ENCODE assay signal across 8 mouse cellular contexts in genomic region chr11:70351868-70352267, GRCm38 (mm10). TPM values are rescaled to one million over a fixed set of nuclear protein-coding genes. Genes with fewer than 3 reads are reported as not detected.
A peak's percentile ranks its signal among the peaks of the same experiment; 100 is the strongest.
DNase-seq lines count a peak whose midpoint lies in the region; ATAC-seq lines count a peak whose summit lies in the region.

TSS of gene Alox15 (minus strand) at chr11:70352031.

- H3K4me1 ChIP-seq in embryonic facial prominence, embryonic 12.5 days: peaks cover 13% of the 10 kb centered on the region
- peaks cover 31% of the 10 kb centered on the region for H3K4me1 ChIP-seq in midbrain, embryonic 10.5 days

- no peak for ATAC-seq in CD4-positive, CD25-positive, alpha-beta regulatory T cell, adult 4 months
- no peak for ATAC-seq in embryonic facial prominence, embryonic 12.5 days (ENCODE audit: insufficient number of reproducible peaks, insufficient read depth, low FRiP score, low TSS enrichment)

- no peak within 1 kb of the TSS for H3K27ac ChIP-seq in embryonic facial prominence, embryonic 12.5 days
- no peak within 1 kb of the TSS for H3K27ac ChIP-seq in midbrain, embryonic 10.5 days (replicated peaks)

- WGBS in embryonic facial prominence, embryonic 12.5 days: under 1% methylated on average over 19 of the region's 19 CpGs
- under 1% methylated on average over 19 of the region's 19 CpGs for WGBS in midbrain, embryonic 10.5 days

- peak within 1 kb of the TSS; percentile 33 for H3K4me3 ChIP-seq in embryonic facial prominence, embryonic 12.5 days
- H3K4me3 ChIP-seq in midbrain, embryonic 10.5 days: peak within 1 kb of the TSS; percentile 55

- H3K4me2 ChIP-seq in embryonic facial prominence, embryonic 12.5 days (replicated peaks): peak within 1 kb of the TSS; percentile 59

- no peaks in the 10 kb centered on the region for H3K9me3 ChIP-seq in embryonic facial prominence, embryonic 12.5 days
- no peaks in the 10 kb centered on the region for H3K9me3 ChIP-seq in midbrain, embryonic 10.5 days (replicated peaks)

- peak within 1 kb of the TSS; percentile 3; the same call in 1 of the 2 replicates for H3K9ac ChIP-seq in embryonic facial prominence, embryonic 12.5 days

- peak; percentile 41 for DNase-seq in CD4-positive, CD25-positive, alpha-beta regulatory T cell, adult 2 months (ENCODE audit: low read depth, low spot score)
- peak; percentile 42 for DNase-seq in induced T-regulatory cell, adult 2 months (ENCODE audit: low read depth)
- peak; percentile 27 for DNase-seq in midbrain, embryonic 10.5 days (ENCODE audit: low spot score)
- peak; percentile 71 for DNase-seq in thymus, postnatal 4 days
- no peak for DNase-seq in layer of hippocampus, adult 18-20 months (ENCODE audit: low spot score in 2 of 2)
- no peak for DNase-seq in cerebellum, postnatal 10 days

- H3K27me3 ChIP-seq in embryonic facial prominence, embryonic 12.5 days: peaks cover 48% of the 10 kb centered on the region
- H3K27me3 ChIP-seq in midbrain, embryonic 10.5 days (ENCODE audit: low read depth, poor library complexity, severe bottlenecking): peaks cover 70% of the 10 kb centered on the region

- H3K36me3 ChIP-seq in embryonic facial prominence, embryonic 12.5 days: no peaks in the 10 kb centered on the region
- no peaks in the 10 kb centered on the region for H3K36me3 ChIP-seq in midbrain, embryonic 10.5 days

RNA-seq across cellular contexts. Expression of gene Alox15, which starts in this region (rescaled TPM):
- not detected for polyA plus RNA-seq in CD4-positive, CD25-positive, alpha-beta regulatory T cell, adult 4 months (2017; shearing (Covaris generic))
- 0.29 TPM in 2 replicates for polyA plus RNA-seq in embryonic facial prominence, embryonic 12.5 days (2016; fragmentation: Nextera tagmentation; extraction: Ambion mirVana)
- 0.26 TPM in 1 of 2 replicates, not detected in the other for polyA plus RNA-seq in midbrain, embryonic 10.5 days (2016; fragmentation: Nextera tagmentation; extraction: Ambion mirVana)
- under 1 TPM in 1 of 2 experiments, not detected in 1; 0.17 TPM for total RNA-seq in layer of hippocampus, adult 18-20 months (2021)

Comparison
In these comparisons a context has a peak if more than half of its experiments do, and no peak if none do; other contexts are left out.
1. Peak in DNase-seq and H3K4me3 ChIP-seq in midbrain, embryonic 10.5 days; RNA of the gene not detected or under 1 TPM.
2. DNase-seq: peak in CD4-positive, CD25-positive, alpha-beta regulatory T cell, adult 2 months (single experiment), induced T-regulatory cell, adult 2 months (single experiment) and thymus, postnatal 4 days (single experiment); none in layer of hippocampus, adult 18-20 months (0 of 2) and cerebellum, postnatal 10 days (0 of 2).